10 mouse cellular contexts compared by ENCODE assay signal in the genomic region with DNA sequence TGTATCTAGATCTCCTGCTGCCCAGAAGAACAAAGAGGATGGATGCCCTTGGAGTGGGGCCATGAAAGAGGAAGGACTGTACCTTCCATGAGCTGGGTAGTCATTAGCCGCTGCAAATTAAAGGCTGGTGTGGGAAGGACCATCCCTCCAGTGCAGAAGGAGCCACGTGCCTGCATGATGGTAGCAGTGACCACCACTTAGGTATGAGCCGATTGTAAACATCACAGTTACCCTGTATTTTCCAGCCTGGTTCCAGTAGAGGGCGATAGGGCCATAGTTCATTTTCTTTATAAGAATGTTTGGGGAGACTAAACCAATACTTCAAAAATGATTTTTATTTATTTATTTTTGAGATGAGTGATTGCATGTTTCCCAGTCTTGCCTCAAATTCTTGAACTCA. TPM values are rescaled to one million over a fixed set of nuclear protein-coding genes. Genes with fewer than 3 reads are reported as not detected.
DNase-seq lines count a peak whose midpoint lies in the region; ATAC-seq and TF ChIP-seq lines count a peak whose summit lies in the region.
"Had no signal": no experiment of that assay in that cellular context is flagged by ENCODE, and none has a peak within 500 bp of the region (broad histone marks: within the 10 kb centered on the region; RNA-seq: fewer than 3 reads in every experiment).

No protein-coding gene starts in this region.

- peaks cover 52% of the 10 kb centered on the region for H3K36me3 ChIP-seq in thymus, adult 2 months (ENCODE audit: control insufficient read depth, insufficient read depth, low read length)
- peaks cover 53% of the 10 kb centered on the region for H3K36me3 ChIP-seq in hindbrain, embryonic 12.5 days

- H3K4me3 ChIP-seq in thymus, adult 2 months (ENCODE audit: control insufficient read depth, insufficient read depth, low read length), result no peak overlapping the region
- no peak overlapping the region for H3K4me3 ChIP-seq in hindbrain, embryonic 12.5 days
- H3K4me3 ChIP-seq: embryonic facial prominence, embryonic 12.5 days; limb, embryonic 12.5 days had no signal

- no peaks in the 10 kb centered on the region for H3K9me3 ChIP-seq in hindbrain, embryonic 12.5 days (replicated peaks)
- H3K9me3 ChIP-seq: embryonic facial prominence, embryonic 12.5 days; limb, embryonic 12.5 days had no signal

- no peak overlapping the region for H3K27ac ChIP-seq in thymus, adult 2 months (ENCODE audit: control insufficient read depth, insufficient read depth, low read length)
- no peak overlapping the region for H3K27ac ChIP-seq in hindbrain, embryonic 12.5 days
- H3K27ac ChIP-seq: embryonic facial prominence, embryonic 12.5 days; limb, embryonic 12.5 days had no signal

- no peaks in the 10 kb centered on the region for H3K27me3 ChIP-seq in thymus, adult 2 months (ENCODE audit: control insufficient read depth, insufficient read depth, low read length)
- no peaks in the 10 kb centered on the region for H3K27me3 ChIP-seq in hindbrain, embryonic 12.5 days
- H3K27me3 ChIP-seq: embryonic facial prominence, embryonic 12.5 days; limb, embryonic 12.5 days had no signal

- intact Hi-C loops in left cerebral cortex, postnatal 4 days (cut with DNase I), result no loop called here

- TF ChIP-seq POLR2A in thymus, adult 2 months (IDR thresholded peaks at IDR 0.05; ENCODE audit: control insufficient read depth, extremely low read depth, insufficient read depth, low read length, poor library complexity), result no peak

- H3K4me2 ChIP-seq in hindbrain, embryonic 12.5 days (replicated peaks), result no peak overlapping the region
- H3K4me2 ChIP-seq: embryonic facial prominence, embryonic 12.5 days; limb, embryonic 12.5 days had no signal

- H3K9ac ChIP-seq in hindbrain, embryonic 12.5 days, result no peak overlapping the region
- H3K9ac ChIP-seq: embryonic facial prominence, embryonic 12.5 days; limb, embryonic 12.5 days had no signal

- WGBS in thymus, adult 2 months, result 67% methylated on average over 4 of the region's 4 CpGs
- 52% methylated on average over 4 of the region's 4 CpGs for WGBS in hindbrain, embryonic 12.5 days

- peaks cover 4% of the 10 kb centered on the region for H3K4me1 ChIP-seq in thymus, adult 2 months (replicated peaks; ENCODE audit: control insufficient read depth, insufficient read depth, low read length)
- peaks cover 17% of the 10 kb centered on the region for H3K4me1 ChIP-seq in hindbrain, embryonic 12.5 days
- H3K4me1 ChIP-seq: embryonic facial prominence, embryonic 12.5 days; limb, embryonic 12.5 days had no signal

- no peak for DNase-seq in frontal cortex, postnatal 10 days (ENCODE audit: low spot score in 2 of 2)
- peak; percentile 26 for DNase-seq in thymus, adult 2 months
- DNase-seq in thymus, postnatal 36 days, result no peak
- peak; percentile 47 for DNase-seq in retina, postnatal 1 day
- no peak for DNase-seq in left cerebral cortex, postnatal 4 days
- DNase-seq in adrenal gland, postnatal 4 days (ENCODE audit: low spot score in 2 of 2), result no peak

- no peak for TF ChIP-seq CTCF in thymus, adult 2 months (IDR thresholded peaks at IDR 0.05; ENCODE audit: borderline replicate concordance, control insufficient read depth, extremely low read depth, insufficient read depth, low read length, poor library complexity)

- 0 out of 2 replicates have a peak, but pooled peaks have one; percentile 44 for ATAC-seq in frontal cortex, adult (ENCODE audit: low TSS enrichment)
- peak; percentile 41; the same call in 1 of the 2 replicates for ATAC-seq in hindbrain, embryonic 12.5 days (ENCODE audit: low FRiP score)

RNA-seq across cellular contexts. Expression of a gene that starts 27.5 kb away (rescaled TPM):
- polyA plus RNA-seq in thymus, adult 2 months (2012; rRNA removed), result 32.9 and 42.5 TPM in 2 replicates
- 4.0 and 4.3 TPM in 2 replicates for polyA plus RNA-seq in hindbrain, embryonic 12.5 days (2016; fragmentation: Nextera tagmentation; extraction: Ambion mirVana)
- total RNA-seq in left cerebral cortex, postnatal 4 days (2021), result 10 to 100 TPM; 11.1 to 11.6 TPM
- 1 to 10 TPM; 6.1 to 6.4 TPM for total RNA-seq in adrenal gland, postnatal 4 days (2021)

Comparison
In these comparisons a context has a peak if more than half of its experiments do, and no peak if none do; other contexts are left out.
1. DNase-seq: peak in thymus, adult 2 months (single experiment) and retina, postnatal 1 day (single experiment); none in frontal cortex, postnatal 10 days (0 of 2), thymus, postnatal 36 days (0 of 2), left cerebral cortex, postnatal 4 days (single experiment) and adrenal gland, postnatal 4 days (0 of 2).